Mouse (Mus musculus) layer of hippocampus, adult 18-20 months (tissue): ENCODE measurements around the gene Ttll10. TPM values are rescaled to one million over a fixed set of nuclear protein-coding genes. Genes with fewer than 3 reads are reported as not detected.
A peak's percentile ranks its signal among the peaks of the same experiment; 100 is the strongest.

Experiments used
- DNase-seq, 2 experiments: peaks; one replicate each; pipeline ENCODE4 v3.0.0; 2022; ENCODE audit warnings: low spot score in 2 of 2
- total RNA-seq, 2 experiments: library from RNA; stranded (reverse); gene quantifications; 2 replicates each; pipeline ENCODE4 v1.2.3; 2021

Ttll10 gene
- total RNA-seq, 2 experiments from 2014 or later: 0.33 to 0.35 TPM

DNA sequence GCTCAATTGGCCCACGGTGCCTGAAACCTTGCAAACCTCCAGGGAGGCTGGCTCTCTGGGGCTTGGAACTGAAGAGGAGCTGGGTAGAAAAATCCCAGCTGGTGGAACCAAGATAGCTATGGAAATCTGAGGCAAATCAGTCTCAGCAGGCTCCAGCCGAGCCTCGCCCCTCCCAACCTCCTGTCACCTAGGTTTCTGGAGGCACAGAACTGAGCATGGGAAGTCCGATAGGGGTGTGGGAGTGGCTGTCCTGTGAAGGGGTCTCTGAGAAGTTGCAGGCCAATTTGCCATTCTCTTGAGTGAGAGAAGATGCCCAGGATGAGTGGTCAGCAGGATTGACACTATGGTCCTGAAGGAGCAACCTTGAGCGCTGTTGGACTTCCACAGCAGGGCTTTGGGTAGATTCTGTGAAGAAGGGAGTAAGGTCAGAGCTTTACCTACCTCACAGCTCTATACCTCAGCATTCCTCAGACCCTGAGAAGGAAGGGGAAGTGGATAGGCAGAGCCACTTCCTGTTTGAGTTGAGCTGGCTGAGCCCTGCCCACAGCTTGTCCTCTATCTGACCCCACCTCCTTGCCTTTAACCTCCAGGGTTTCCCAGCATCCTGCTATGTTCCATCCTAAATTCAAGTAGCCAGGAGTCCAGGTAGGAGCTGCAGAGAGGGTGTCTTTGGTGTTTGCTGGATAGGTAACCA lies 8.2 kb upstream of the Ttll10 start:
- DNase-seq: no peak

DNA sequence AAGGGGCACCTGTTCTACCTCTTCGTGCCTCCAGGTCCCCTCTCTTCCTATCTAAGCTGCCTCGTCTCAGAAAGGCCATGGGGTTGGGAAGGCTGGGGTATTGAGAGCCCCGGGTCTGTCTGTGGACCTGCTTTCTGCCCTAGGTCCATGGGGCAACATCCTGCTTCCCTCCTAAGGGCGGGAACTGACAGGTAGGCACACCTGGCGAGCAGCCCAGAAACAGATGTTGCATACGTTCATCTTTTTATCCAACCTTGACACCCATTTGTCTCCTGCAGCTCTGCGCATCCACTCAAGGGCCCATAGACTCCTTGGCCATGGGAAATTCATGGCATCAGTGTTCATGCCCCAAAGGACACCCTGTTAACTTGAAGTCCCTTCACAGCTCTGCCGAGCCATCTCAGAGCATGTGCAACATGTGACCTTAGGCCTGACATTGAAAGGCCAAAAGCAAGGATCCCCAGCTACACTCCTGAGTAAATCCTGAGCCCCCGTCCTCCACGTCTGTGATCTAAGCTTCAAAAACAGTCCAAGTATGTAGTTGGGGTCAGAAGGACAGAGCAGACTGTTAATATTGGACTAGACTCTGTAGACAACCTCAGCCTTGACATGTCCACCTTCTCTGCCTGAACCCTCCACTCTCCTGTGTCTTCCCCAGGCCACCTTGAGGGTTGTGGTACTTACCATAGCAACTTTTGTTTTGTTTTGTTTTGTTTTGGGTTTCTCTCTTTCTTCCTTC lies 6.1 kb upstream of the Ttll10 start:
- DNase-seq: no peak

DNA sequence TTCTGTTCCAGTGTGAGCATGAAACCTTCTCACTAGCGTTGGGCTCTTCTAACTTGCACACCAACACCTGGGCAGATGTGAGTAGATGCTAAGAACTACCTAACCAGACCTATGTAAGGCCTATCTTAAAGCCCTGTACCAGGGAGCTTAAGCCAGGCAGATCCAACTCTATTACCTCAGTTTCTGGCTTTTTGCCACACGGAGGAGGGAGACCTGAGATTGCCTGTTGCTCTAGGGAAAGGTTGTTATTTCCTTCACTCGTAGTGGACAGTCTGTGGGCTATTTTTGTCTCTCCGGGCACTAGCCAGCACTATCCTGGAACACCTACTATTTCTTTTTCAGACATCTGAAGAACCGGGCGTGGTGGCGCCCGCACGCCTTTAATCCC lies 5.3 kb upstream of the Ttll10 start:
- DNase-seq: no peak

DNA sequence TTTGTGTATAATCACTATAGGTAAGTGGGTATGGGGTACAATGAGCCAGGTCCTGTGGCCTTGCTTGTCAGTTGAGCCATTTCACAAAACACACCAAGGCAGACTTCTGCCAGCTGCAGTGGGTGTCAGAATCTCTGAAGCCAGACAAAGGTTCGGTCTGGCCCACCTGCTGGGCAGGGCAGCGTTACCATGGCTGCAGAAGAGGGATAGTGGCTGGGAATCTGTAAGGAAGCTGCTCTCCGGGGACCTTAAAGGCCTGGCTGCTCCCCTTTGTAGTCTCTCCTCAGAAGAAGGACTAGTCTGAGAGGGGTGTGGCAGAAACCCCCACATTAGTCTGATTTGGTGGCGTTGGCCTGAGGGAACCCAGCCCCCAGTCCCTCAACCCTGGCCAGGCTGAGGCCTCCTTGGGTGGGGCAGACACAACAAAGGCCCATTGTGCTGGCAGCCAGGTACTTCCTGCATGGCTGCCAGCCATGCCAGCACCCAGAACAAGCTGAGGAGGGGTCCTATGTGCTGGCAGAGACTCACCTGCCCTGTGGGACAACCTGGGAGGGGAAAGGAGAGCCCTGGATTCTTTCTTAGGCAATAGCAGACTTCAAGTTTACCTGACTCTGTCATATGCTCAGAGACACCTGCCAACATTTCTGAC lies 4.8 kb upstream of the Ttll10 start:
- no peak for DNase-seq

DNA sequence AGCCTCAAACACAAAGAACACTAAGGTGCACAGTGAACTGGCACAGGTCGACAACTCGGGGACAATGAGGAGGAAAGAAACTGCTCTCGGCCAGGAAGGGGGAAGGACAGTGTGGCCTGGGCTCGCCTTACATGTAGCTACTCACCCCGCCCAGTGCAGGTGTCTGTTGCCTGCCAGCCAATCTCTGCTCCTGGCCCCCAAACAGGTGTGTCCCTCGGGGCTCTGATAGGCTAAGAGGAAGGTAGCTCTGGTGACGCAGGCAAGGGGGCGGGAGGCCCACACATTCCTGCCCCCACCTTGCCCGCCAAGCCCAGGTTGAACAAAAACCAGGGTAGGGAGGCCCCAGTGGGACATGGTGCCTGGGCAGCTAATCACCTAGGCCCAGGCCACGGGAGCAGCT lies 499 bp upstream of the Ttll10 start:
- no peak for DNase-seq

GRCm38 (mm10) chr4:156058826-156059225 lies 388 bp downstream of the Ttll10 start:
- no peak for DNase-seq

- DNase-seq: no peak
These were observed 1.5 kb downstream of the Ttll10 start for GRCm38 (mm10) chr4:156057702-156058101.

DNA sequence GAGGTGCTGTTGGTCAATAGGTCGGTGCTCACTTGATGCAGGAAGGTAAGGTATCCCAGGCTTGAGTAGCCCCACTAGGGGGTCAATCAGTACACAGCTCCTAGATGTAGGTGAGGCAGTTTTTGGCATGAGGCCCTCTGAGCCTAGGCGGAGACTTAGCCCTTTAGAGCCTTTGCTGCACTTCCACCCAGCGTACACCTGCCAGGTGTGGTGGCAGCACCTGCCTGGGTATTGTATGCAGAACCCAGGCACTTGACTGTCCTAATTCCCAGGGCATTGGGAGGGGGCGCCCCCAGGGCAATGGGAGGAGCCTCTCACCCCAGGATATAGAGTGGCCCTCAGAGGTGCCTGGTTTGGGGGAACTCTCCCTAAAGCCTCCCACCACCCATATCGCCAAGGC lies 4.0 kb downstream of the Ttll10 start:
- no peak for DNase-seq

DNA sequence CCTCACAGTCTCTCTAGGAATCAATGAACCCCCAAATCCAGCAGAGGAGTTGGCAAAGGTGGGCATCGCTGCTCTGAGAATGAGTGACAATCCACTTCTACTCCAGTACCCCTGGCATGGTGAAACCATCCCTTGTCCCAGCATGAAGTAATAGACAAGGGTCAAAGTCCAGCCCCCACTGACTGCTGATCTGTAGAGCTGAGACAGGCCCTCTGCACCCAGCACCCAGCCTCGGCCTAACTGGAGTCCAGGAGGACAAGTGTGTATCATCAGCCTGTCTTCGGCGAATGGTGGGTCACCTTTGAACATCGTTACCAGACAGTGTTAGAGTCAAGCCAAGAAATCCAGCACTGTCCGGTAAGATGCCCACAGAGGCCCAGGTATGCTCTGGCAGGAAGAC lies 4.6 kb downstream of the Ttll10 start:
- no peak for DNase-seq

DNA sequence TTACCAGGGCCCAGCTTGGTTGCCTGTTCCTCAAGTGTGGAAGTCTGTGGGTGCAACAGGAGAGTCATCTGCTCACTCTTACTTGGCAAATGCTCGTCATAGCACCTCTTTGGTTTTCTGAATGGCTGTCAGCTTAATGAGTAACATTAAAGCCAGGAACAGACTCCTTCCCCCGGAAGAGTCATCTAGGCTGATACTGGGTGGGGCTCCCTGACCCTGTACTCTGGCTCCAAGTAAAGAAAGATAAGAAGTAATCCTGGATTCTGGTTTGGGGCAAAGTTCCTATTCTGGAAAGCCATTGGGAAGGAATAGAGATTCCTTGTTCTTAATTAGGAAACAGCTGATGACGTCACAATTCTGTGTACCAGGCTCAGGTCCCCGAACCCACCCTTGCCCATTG lies 5.1 kb downstream of the Ttll10 start:
- no peak for DNase-seq

GRCm38 (mm10) chr4:156053113-156053512 lies 6.1 kb downstream of the Ttll10 start:
- DNase-seq: no peak

- DNase-seq: no peak
These were observed 8.7 kb downstream of the Ttll10 start for GRCm38 (mm10) chr4:156050391-156050980.

DNA sequence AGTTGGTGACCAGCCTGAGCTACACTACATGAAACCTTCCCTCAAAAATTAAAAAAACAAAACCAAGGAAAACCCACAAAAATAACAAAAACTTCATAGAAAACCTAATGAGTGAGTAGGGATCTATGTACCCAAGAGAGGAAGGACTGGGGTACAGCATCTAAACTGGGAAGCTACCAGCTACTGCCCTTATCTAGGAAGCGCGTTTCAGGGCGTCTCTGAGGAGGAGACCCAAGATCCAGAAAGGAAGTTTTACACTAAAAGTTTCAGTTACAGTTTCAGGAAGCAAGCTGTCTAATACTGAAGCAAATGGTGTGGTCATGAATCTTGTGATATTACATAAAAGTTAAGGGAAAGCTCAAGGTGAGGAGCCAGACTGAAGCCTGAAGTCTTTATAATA lies 9.4 kb downstream of the Ttll10 start:
- no peak for DNase-seq

- DNase-seq: no peak
These were observed 14.5 kb downstream of the Ttll10 start for GRCm38 (mm10) chr4:156044754-156045153.

DNA sequence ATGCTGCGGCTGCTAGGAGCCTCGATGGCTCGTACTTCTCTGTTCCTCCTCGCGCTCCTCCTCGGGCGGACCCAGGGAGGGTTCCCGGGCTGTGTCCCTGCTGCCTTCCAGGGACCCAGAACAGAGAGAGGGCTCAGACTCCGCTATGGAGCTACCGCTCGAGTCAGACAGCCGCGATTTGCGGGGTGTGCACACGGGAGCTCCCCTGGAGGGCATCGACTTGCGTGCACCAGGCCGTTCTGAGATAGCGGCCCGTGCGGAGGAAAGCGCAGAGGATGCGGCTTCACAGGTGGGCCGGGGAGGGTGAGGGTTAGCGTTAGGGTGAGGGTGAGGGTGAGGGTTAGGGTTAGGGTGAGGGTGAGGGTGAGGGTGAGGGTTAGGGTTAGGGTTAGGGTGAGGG lies 24.3 kb downstream of the Ttll10 start:
- DNase-seq: no peak

DNA sequence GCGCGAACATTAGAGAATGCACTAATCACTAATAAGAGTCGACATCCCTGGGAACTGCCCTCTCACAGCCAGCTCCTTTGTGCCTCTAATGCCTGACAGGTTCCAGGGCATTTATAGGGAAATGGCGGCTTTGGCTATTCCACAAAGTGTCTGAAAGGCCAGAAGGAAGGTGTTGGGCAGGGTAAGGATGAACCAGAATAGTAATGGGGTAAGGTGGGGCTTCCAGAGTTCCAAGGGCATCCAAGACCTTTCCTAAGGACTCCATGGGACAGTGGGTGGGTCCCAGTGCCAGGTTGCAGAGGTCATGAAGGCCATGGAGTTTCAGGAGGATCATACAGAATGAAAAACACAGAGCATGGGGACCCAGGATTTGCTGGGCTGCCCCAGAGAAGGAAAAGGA lies 24.9 kb downstream of the Ttll10 start:
- DNase-seq: no peak

- DNase-seq: peak in 1 of 2 experiments; percentile 25
These were observed 25.6 kb downstream of the Ttll10 start for GRCm38 (mm10) chr4:156033476-156034119.

- no peak for DNase-seq
These were observed 26.4 kb downstream of the Ttll10 start for GRCm38 (mm10) chr4:156032856-156033255.

DNA sequence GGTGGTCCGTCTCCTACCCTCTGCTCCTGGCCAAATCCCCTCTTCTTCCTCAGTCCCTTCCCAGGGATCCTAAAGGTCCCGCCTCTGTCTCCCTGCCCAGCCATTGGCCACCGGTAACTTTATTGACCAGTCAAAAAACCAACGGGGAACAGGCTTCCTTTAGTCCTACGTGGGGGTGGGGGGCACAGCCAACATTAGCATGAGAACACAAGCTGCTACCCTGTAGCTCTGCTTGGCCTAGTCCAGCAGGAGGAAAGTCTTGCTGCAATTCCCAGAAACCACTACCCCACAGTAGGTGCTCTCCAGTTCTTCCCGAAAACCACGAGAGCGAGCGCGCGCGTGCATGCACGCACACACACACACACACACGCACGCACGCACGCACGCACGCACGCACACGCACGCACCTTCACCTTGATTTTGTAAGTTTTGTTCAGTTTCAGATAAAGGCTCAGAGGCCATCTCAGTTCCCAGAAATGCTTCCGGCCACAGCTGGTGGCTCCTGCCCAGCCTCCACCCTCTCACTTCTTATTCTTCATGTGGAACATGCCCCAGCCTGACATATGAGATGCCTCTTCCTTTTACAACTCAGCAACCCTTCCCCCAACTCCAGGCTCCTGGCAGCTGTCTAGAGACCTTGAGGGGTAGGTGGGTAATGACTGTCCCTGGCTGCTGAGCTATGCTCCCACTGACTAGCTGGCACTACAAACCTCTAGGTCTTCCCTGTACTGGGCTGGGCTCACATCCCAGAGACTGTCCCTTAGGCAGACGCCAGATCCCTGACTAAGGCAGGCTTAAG lies 27.4 kb downstream of the Ttll10 start:
- DNase-seq: peak; percentile 66 to 71

DNA sequence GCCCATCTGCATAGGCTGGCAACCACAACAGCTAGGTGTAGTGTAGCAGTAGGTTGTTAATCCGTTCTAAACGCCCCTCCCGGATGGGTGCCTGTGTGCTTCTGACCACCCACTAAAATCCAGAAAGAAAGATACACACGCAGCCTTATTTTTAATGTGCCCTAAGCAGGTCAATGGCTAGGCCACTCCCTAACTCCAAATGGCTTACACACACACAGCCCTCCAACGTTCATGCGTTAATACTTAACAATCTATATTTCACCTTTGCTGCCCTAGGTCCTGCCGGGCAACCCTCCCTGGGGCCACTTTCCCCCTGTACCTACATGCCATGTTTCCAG lies 28.0 kb downstream of the Ttll10 start:
- DNase-seq: no peak

DNA sequence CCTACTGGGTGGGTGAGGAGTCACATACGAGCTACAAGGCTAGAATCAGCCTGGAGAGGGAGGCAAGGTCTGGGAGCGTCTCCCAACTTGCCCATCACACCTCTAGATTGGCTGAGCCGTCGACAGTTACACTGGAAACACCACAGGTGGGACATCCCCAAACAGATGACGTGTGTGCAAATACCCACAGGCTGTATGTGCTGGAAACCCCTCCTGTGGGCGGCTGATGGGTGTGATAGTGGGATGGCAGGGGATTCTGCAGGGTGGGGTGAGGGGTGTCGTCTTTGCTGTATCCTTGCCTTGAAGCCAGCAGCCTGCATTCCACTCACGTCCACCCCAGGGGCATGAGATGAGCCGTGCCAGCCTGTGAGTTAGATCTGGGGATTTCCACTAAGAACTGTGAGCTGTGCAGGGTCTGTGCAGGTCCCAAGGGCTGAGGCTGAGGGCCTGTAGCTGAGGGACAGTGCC lies 28.5 kb downstream of the Ttll10 start:
- no peak for DNase-seq
